Mouse (Mus musculus) cerebellum, adult 2 months (tissue): ENCODE measurements at regions not wholly inside any gene's neighbourhood (a gene's known extent, or its start where the extent isn't known, plus 50 kb on each side); places are given as distances from the start of the nearest gene placed in this dataset.

Source experiments
- CTCF ChIP-seq: fragments of 200-500 bp; IDR thresholded peaks from 2 replicates; pipeline ENCODE4 v1.5.1; 2011; ENCODE audit warnings: low read depth, mild to moderate bottlenecking, control low read depth, low read length, moderate library complexity, borderline replicate concordance; ENCODE audit not compliant: insufficient read depth
- POLR2A ChIP-seq: fragments of 200-500 bp; IDR thresholded peaks from 2 replicates; pipeline ENCODE4 v1.6.1; 2011; ENCODE audit warnings: low read length, control low read depth, borderline replicate concordance; ENCODE audit not compliant: insufficient read depth

- TF ChIP-seq CTCF, result no peak
- TF ChIP-seq POLR2A, result no peak
Observed at GRCm38 (mm10) chr1:42491644-42492277, 203.8 kb upstream of the Pou3f3 start.
